8 mouse cellular contexts compared by ENCODE assay signal in genomic region chr5:143589108-143589507, GRCm38 (mm10). TPM values are rescaled to one million over a fixed set of nuclear protein-coding genes. Genes with fewer than 3 reads are reported as not detected.
A peak's percentile ranks its signal among the peaks of the same experiment; 100 is the strongest.
DNase-seq lines count a peak whose midpoint lies in the region; ATAC-seq and TF ChIP-seq lines count a peak whose summit lies in the region.
"Had no signal": no experiment of that assay in that cellular context is flagged by ENCODE, and none has a peak within 500 bp of the region (broad histone marks: within the 10 kb centered on the region; RNA-seq: fewer than 3 reads in every experiment).

No protein-coding gene starts in this region.

- H3K4me2 ChIP-seq in hindbrain, embryonic 11.5 days (replicated peaks; ENCODE audit: low read depth, low read length): no peak overlapping the region
- H3K4me2 ChIP-seq in hindbrain, embryonic 16.5 days (ENCODE audit: low read length): no peak overlapping the region; the same call in 1 of the 2 replicates
- no peak overlapping the region; the same call in 1 of the 2 replicates for H3K4me2 ChIP-seq in embryonic facial prominence, embryonic 14.5 days (ENCODE audit: low read depth, low read length)
- H3K4me2 ChIP-seq in intestine, embryonic 14.5 days (ENCODE audit: low read length): peak overlapping the region; percentile 14; the same call in 1 of the 2 replicates
- peak overlapping the region; percentile 9; the same call in 1 of the 2 replicates for H3K4me2 ChIP-seq in midbrain, embryonic 15.5 days

- H3K4me3 ChIP-seq in hindbrain, embryonic 11.5 days (ENCODE audit: low read depth, low read length): no peak overlapping the region
- no peak overlapping the region for H3K4me3 ChIP-seq in hindbrain, embryonic 16.5 days (ENCODE audit: low read length)
- no peak overlapping the region for H3K4me3 ChIP-seq in embryonic facial prominence, embryonic 14.5 days (ENCODE audit: low read depth, low read length)
- H3K4me3 ChIP-seq in intestine, embryonic 14.5 days (ENCODE audit: low read depth, low read length): no peak overlapping the region
- H3K4me3 ChIP-seq in midbrain, embryonic 15.5 days: no peak overlapping the region
- H3K4me3 ChIP-seq in thymus, adult 2 months (ENCODE audit: control insufficient read depth, insufficient read depth, low read length): no peak overlapping the region

- H3K4me1 ChIP-seq in hindbrain, embryonic 11.5 days (replicated peaks; ENCODE audit: control insufficient read depth, insufficient read depth, low read length): no peaks in the 10 kb centered on the region
- H3K4me1 ChIP-seq in hindbrain, embryonic 16.5 days (ENCODE audit: control insufficient read depth, insufficient read depth, low read depth, low read length): no peaks in the 10 kb centered on the region
- no peaks in the 10 kb centered on the region for H3K4me1 ChIP-seq in embryonic facial prominence, embryonic 14.5 days (ENCODE audit: control insufficient read depth, insufficient read depth, low read length)
- no peaks in the 10 kb centered on the region for H3K4me1 ChIP-seq in intestine, embryonic 14.5 days (replicated peaks; ENCODE audit: control insufficient read depth, insufficient read depth, low read length)
- H3K4me1 ChIP-seq in midbrain, embryonic 15.5 days: peaks cover 7% of the 10 kb centered on the region; the same call in 1 of the 2 replicates
- no peaks in the 10 kb centered on the region for H3K4me1 ChIP-seq in thymus, adult 2 months (replicated peaks; ENCODE audit: control insufficient read depth, insufficient read depth, low read length)

- no peak for TF ChIP-seq POLR2A in thymus, adult 2 months (IDR thresholded peaks at IDR 0.05; ENCODE audit: control insufficient read depth, extremely low read depth, insufficient read depth, low read length, poor library complexity)

- no peak overlapping the region for H3K9ac ChIP-seq in hindbrain, embryonic 11.5 days (ENCODE audit: low read depth, low read length)
- H3K9ac ChIP-seq in hindbrain, embryonic 16.5 days (ENCODE audit: low read depth, low read length): no peak overlapping the region
- H3K9ac ChIP-seq in embryonic facial prominence, embryonic 14.5 days (ENCODE audit: low read depth, low read length): no peak overlapping the region
- H3K9ac ChIP-seq in intestine, embryonic 14.5 days (ENCODE audit: low read length): no peak overlapping the region
- H3K9ac ChIP-seq in midbrain, embryonic 15.5 days: no peak overlapping the region

- 56% methylated on average over 17 of the region's 17 CpGs for WGBS in hindbrain, embryonic 11.5 days
- 38% methylated on average over 17 of the region's 17 CpGs for WGBS in hindbrain, embryonic 16.5 days
- WGBS in embryonic facial prominence, embryonic 14.5 days: 15% methylated on average over 17 of the region's 17 CpGs
- 37% methylated on average over 17 of the region's 17 CpGs for WGBS in intestine, embryonic 14.5 days
- 26% methylated on average over 17 of the region's 17 CpGs for WGBS in midbrain, embryonic 15.5 days
- WGBS in thymus, adult 2 months: 85% methylated on average over 17 of the region's 17 CpGs

- no peaks in the 10 kb centered on the region for H3K27me3 ChIP-seq in hindbrain, embryonic 11.5 days (ENCODE audit: control insufficient read depth, insufficient read depth, low read length)
- H3K27me3 ChIP-seq in hindbrain, embryonic 16.5 days (replicated peaks; ENCODE audit: control insufficient read depth, insufficient read depth, low read length): no peaks in the 10 kb centered on the region
- no peaks in the 10 kb centered on the region for H3K27me3 ChIP-seq in embryonic facial prominence, embryonic 14.5 days (replicated peaks; ENCODE audit: control insufficient read depth, insufficient read depth, low read length)
- H3K27me3 ChIP-seq in intestine, embryonic 14.5 days (replicated peaks; ENCODE audit: control insufficient read depth, insufficient read depth, low read length): no peaks in the 10 kb centered on the region
- H3K27me3 ChIP-seq in midbrain, embryonic 15.5 days (replicated peaks): no peaks in the 10 kb centered on the region
- H3K27me3 ChIP-seq in thymus, adult 2 months (ENCODE audit: control insufficient read depth, insufficient read depth, low read length): no peaks in the 10 kb centered on the region

- no peaks in the 10 kb centered on the region for H3K9me3 ChIP-seq in hindbrain, embryonic 11.5 days (ENCODE audit: control insufficient read depth, low read length)
- no peaks in the 10 kb centered on the region for H3K9me3 ChIP-seq in hindbrain, embryonic 16.5 days (ENCODE audit: control insufficient read depth, low read length)
- no peaks in the 10 kb centered on the region for H3K9me3 ChIP-seq in embryonic facial prominence, embryonic 14.5 days (ENCODE audit: control insufficient read depth, low read length)
- H3K9me3 ChIP-seq in intestine, embryonic 14.5 days (ENCODE audit: control insufficient read depth, low read length): no peaks in the 10 kb centered on the region
- no peaks in the 10 kb centered on the region for H3K9me3 ChIP-seq in midbrain, embryonic 15.5 days

- no peaks in the 10 kb centered on the region for H3K36me3 ChIP-seq in hindbrain, embryonic 11.5 days (ENCODE audit: control insufficient read depth, insufficient read depth, low read length)
- H3K36me3 ChIP-seq in hindbrain, embryonic 16.5 days (ENCODE audit: control insufficient read depth, insufficient read depth, low read length): no peaks in the 10 kb centered on the region
- H3K36me3 ChIP-seq in embryonic facial prominence, embryonic 14.5 days (ENCODE audit: control insufficient read depth, insufficient read depth, low read length): no peaks in the 10 kb centered on the region
- H3K36me3 ChIP-seq in intestine, embryonic 14.5 days (ENCODE audit: control insufficient read depth, insufficient read depth, low read length): no peaks in the 10 kb centered on the region
- H3K36me3 ChIP-seq in midbrain, embryonic 15.5 days (replicated peaks): no peaks in the 10 kb centered on the region
- H3K36me3 ChIP-seq in thymus, adult 2 months (ENCODE audit: control insufficient read depth, insufficient read depth, low read length): no peaks in the 10 kb centered on the region

- H3K27ac ChIP-seq in hindbrain, embryonic 11.5 days (ENCODE audit: low read depth, low read length): no peak overlapping the region
- H3K27ac ChIP-seq in hindbrain, embryonic 16.5 days (ENCODE audit: low read depth, low read length): no peak overlapping the region
- H3K27ac ChIP-seq in embryonic facial prominence, embryonic 14.5 days (replicated peaks; ENCODE audit: low read depth, low read length): no peak overlapping the region
- no peak overlapping the region for H3K27ac ChIP-seq in intestine, embryonic 14.5 days (ENCODE audit: low read depth)
- peak overlapping the region; percentile 46; the same call in 1 of the 2 replicates for H3K27ac ChIP-seq in midbrain, embryonic 15.5 days
- H3K27ac ChIP-seq in thymus, adult 2 months (ENCODE audit: control insufficient read depth, insufficient read depth, low read length): no peak overlapping the region

- ATAC-seq in hindbrain, embryonic 11.5 days (ENCODE audit: low FRiP score): no peak
- ATAC-seq in hindbrain, embryonic 16.5 days: no peak
- ATAC-seq in embryonic facial prominence, embryonic 14.5 days (ENCODE audit: low read depth): peak; percentile 74
- no peak for ATAC-seq in intestine, embryonic 14.5 days (replicated peaks; ENCODE audit: low FRiP score, low TSS enrichment, low read depth)
- ATAC-seq in midbrain, embryonic 15.5 days (replicated peaks): peak; percentile 69; the same call in 1 of the 2 replicates

- DNase-seq in hindbrain, embryonic 11.5 days (ENCODE audit: low spot score): peak; percentile 9
- DNase-seq in embryonic facial prominence, embryonic 14.5 days (ENCODE audit: low spot score): peak; percentile 70
- peak; percentile 58 for DNase-seq in intestine, embryonic 14.5 days (ENCODE audit: low spot score)
- no peak for DNase-seq in thymus, adult 2 months
- no peak for DNase-seq in frontal cortex, postnatal 14 days (ENCODE audit: low spot score in 2 of 2)
- DNase-seq: lung, postnatal 14 days had no signal

- no peak for TF ChIP-seq CTCF in thymus, adult 2 months (IDR thresholded peaks at IDR 0.05; ENCODE audit: borderline replicate concordance, control insufficient read depth, extremely low read depth, insufficient read depth, low read length, poor library complexity)

RNA-seq across cellular contexts. Expression of gene Cyth3, which starts 33.1 kb away (rescaled TPM):
- 30.3 and 33.4 TPM in 2 replicates for polyA plus RNA-seq in hindbrain, embryonic 11.5 days (2014; fragmentation: Nextera tagmentation; extraction: Ambion mirVana)
- polyA plus RNA-seq in hindbrain, embryonic 16.5 days (2015; fragmentation: Nextera tagmentation; extraction: Ambion mirVana): 41.6 and 45.8 TPM in 2 replicates
- polyA plus RNA-seq in embryonic facial prominence, embryonic 14.5 days (2014; fragmentation: Nextera tagmentation; extraction: Ambion mirVana): 52.0 and 61.2 TPM in 2 replicates
- polyA plus RNA-seq in intestine, embryonic 14.5 days (2014; fragmentation: Nextera tagmentation; extraction: Ambion mirVana): 51.6 and 52.2 TPM in 2 replicates
- 39.1 and 41.4 TPM in 2 replicates for polyA plus RNA-seq in midbrain, embryonic 15.5 days (2015; fragmentation: Nextera tagmentation; extraction: Ambion mirVana)
- polyA plus RNA-seq in thymus, adult 2 months (2012; rRNA removed): 12.9 and 13.4 TPM in 2 replicates

Comparison
In these comparisons a context has a peak if more than half of its experiments do, and no peak if none do; other contexts are left out.
1. ATAC-seq: peak in embryonic facial prominence, embryonic 14.5 days (single experiment) and midbrain, embryonic 15.5 days (single experiment); none in hindbrain, embryonic 11.5 days (single experiment), hindbrain, embryonic 16.5 days (single experiment) and intestine, embryonic 14.5 days (single experiment).
2. DNase-seq: peak in hindbrain, embryonic 11.5 days (single experiment), embryonic facial prominence, embryonic 14.5 days (single experiment) and intestine, embryonic 14.5 days (single experiment); none in thymus, adult 2 months (single experiment) and frontal cortex, postnatal 14 days (0 of 2).
3. H3K4me2 ChIP-seq: peak in intestine, embryonic 14.5 days (single experiment) and midbrain, embryonic 15.5 days (single experiment); none in hindbrain, embryonic 11.5 days (single experiment), hindbrain, embryonic 16.5 days (single experiment) and embryonic facial prominence, embryonic 14.5 days (single experiment).